Mouse (Mus musculus): ENCODE results near the gene Olfr616. TPM values are rescaled to one million over a fixed set of nuclear protein-coding genes. Genes with fewer than 3 reads are reported as not detected.

Olfr616 gene
- not detected in 2 replicates for polyA plus RNA-seq (2012; ENCODE audit: low replicate concordance)

GRCm38 (mm10) chr7:103569043-103569442 lies at the start of gene Olfr616:
Gene Olfr616 (minus strand): TSS chr7:103569143.

GRCm38 (mm10) chr7:103612434-103612833 lies 43.5 kb upstream of the Olfr616 start, which contains the start of gene Olfr620:
Gene Olfr620 (minus strand): TSS chr7:103612534.

GRCm38 (mm10) chr7:103600275-103600674 lies 31.3 kb upstream of the Olfr616 start, which contains the start of gene Olfr619:
Gene Olfr619 (plus strand): TSS chr7:103600575.

GRCm38 (mm10) chr7:103589803-103590202 lies 20.9 kb upstream of the Olfr616 start, which contains the start of gene Olfr618:
Gene Olfr618 (plus strand): TSS chr7:103590103.

GRCm38 (mm10) chr7:103572761-103573160 lies 3.8 kb upstream of the Olfr616 start, which contains the start of gene Olfr617:
Gene Olfr617 (plus strand): TSS chr7:103573061.

GRCm38 (mm10) chr7:103555779-103556178 lies 13.2 kb downstream of the Olfr616 start, which contains the start of gene Olfr615:
Gene Olfr615 (plus strand): TSS chr7:103556079.

GRCm38 (mm10) chr7:103547774-103548173 lies 21.2 kb downstream of the Olfr616 start, which contains the start of gene Olfr613:
Gene Olfr613 (plus strand): TSS chr7:103548074.

GRCm38 (mm10) chr7:103542617-103543016 lies 26.3 kb downstream of the Olfr616 start, which contains the start of gene Olfr612:
Gene Olfr612 (minus strand): TSS chr7:103542717.

GRCm38 (mm10) chr7:103520746-103521145 lies 48.2 kb downstream of the Olfr616 start, which contains the start of gene Olfr611:
Gene Olfr611 (minus strand): TSS chr7:103520846.

Other genes with a start within 250 kb of the Olfr616 start
- not detected in 2 replicates for gene Olfr598, start 245.6 kb downstream of the Olfr616 start, polyA plus RNA-seq (2012; ENCODE audit: low replicate concordance)
- not detected in 2 replicates for gene Olfr599, start 233.2 kb downstream of the Olfr616 start, polyA plus RNA-seq (2012; ENCODE audit: low replicate concordance)
- gene Olfr600, start 219.5 kb downstream of the Olfr616 start, polyA plus RNA-seq (2012; ENCODE audit: low replicate concordance) = not detected in 2 replicates
- not detected in 2 replicates for gene Olfr601, start 206.5 kb downstream of the Olfr616 start, polyA plus RNA-seq (2012; ENCODE audit: low replicate concordance)
- not detected in 2 replicates for gene Olfr603, start 183.0 kb downstream of the Olfr616 start, polyA plus RNA-seq (2012; ENCODE audit: low replicate concordance)
- not detected in 2 replicates for gene Usp17lc, start 154.1 kb downstream of the Olfr616 start, polyA plus RNA-seq (2012; ENCODE audit: low replicate concordance)
- not detected in 2 replicates for gene Olfr605, start 123.7 kb downstream of the Olfr616 start, polyA plus RNA-seq (2012; ENCODE audit: low replicate concordance)
- not detected in 2 replicates for gene Olfr606, start 120.1 kb downstream of the Olfr616 start, polyA plus RNA-seq (2012; ENCODE audit: low replicate concordance)
- gene Olfr607, start 105.0 kb downstream of the Olfr616 start, polyA plus RNA-seq (2012; ENCODE audit: low replicate concordance) = not detected in 2 replicates
- gene Olfr608, start 99.3 kb downstream of the Olfr616 start, polyA plus RNA-seq (2012; ENCODE audit: low replicate concordance) = not detected in 2 replicates
- not detected in 2 replicates for gene Olfr609, start 71.1 kb downstream of the Olfr616 start, polyA plus RNA-seq (2012; ENCODE audit: low replicate concordance)
- not detected in 2 replicates for gene Olfr610, start 57.0 kb downstream of the Olfr616 start, polyA plus RNA-seq (2012; ENCODE audit: low replicate concordance)
- gene Olfr611, start 48.3 kb downstream of the Olfr616 start, polyA plus RNA-seq (2012; ENCODE audit: low replicate concordance) = not detected in 2 replicates
- not detected in 2 replicates for gene Olfr612, start 26.4 kb downstream of the Olfr616 start, polyA plus RNA-seq (2012; ENCODE audit: low replicate concordance)
- gene Olfr613, start 21.1 kb downstream of the Olfr616 start, polyA plus RNA-seq (2012; ENCODE audit: low replicate concordance) = not detected in 2 replicates
- not detected in 2 replicates for gene Olfr615, start 13.1 kb downstream of the Olfr616 start, polyA plus RNA-seq (2012; ENCODE audit: low replicate concordance)
- gene Olfr617, start 3.9 kb upstream of the Olfr616 start, polyA plus RNA-seq (2012; ENCODE audit: low replicate concordance) = not detected in 2 replicates
- 0.15 TPM in 1 of 2 replicates, not detected in the other for gene Olfr618, start 21.0 kb upstream of the Olfr616 start, polyA plus RNA-seq (2012; ENCODE audit: low replicate concordance)
- not detected in 2 replicates for gene Olfr619, start 31.4 kb upstream of the Olfr616 start, polyA plus RNA-seq (2012; ENCODE audit: low replicate concordance)
- gene Olfr620, start 43.4 kb upstream of the Olfr616 start, polyA plus RNA-seq (2012; ENCODE audit: low replicate concordance) = not detected in 2 replicates
- gene Olfr622, start 73.6 kb upstream of the Olfr616 start, polyA plus RNA-seq (2012; ENCODE audit: low replicate concordance) = not detected in 2 replicates
- gene Olfr623, start 94.6 kb upstream of the Olfr616 start, polyA plus RNA-seq (2012; ENCODE audit: low replicate concordance) = not detected in 2 replicates
- not detected in 2 replicates for gene Olfr624, start 102.0 kb upstream of the Olfr616 start, polyA plus RNA-seq (2012; ENCODE audit: low replicate concordance)
- not detected in 2 replicates for gene Olfr625-ps1, start 113.6 kb upstream of the Olfr616 start, polyA plus RNA-seq (2012; ENCODE audit: low replicate concordance)
- not detected in 2 replicates for gene Olfr243, start 145.5 kb upstream of the Olfr616 start, polyA plus RNA-seq (2012; ENCODE audit: low replicate concordance)
- gene Olfr628, start 161.2 kb upstream of the Olfr616 start, polyA plus RNA-seq (2012; ENCODE audit: low replicate concordance) = not detected in 2 replicates
- gene Olfr629, start 175.8 kb upstream of the Olfr616 start, polyA plus RNA-seq (2012; ENCODE audit: low replicate concordance) = not detected in 2 replicates
- gene Olfr630, start 188.2 kb upstream of the Olfr616 start, polyA plus RNA-seq (2012; ENCODE audit: low replicate concordance) = not detected in 2 replicates
- not detected in 2 replicates for gene Olfr69, start 202.5 kb upstream of the Olfr616 start, polyA plus RNA-seq (2012; ENCODE audit: low replicate concordance)
- not detected in 2 replicates for gene Olfr68, start 210.6 kb upstream of the Olfr616 start, polyA plus RNA-seq (2012; ENCODE audit: low replicate concordance)
- gene Olfr67, start 222.7 kb upstream of the Olfr616 start, polyA plus RNA-seq (2012; ENCODE audit: low replicate concordance) = not detected in 2 replicates
- gene Hbb-bt, start 244.9 kb upstream of the Olfr616 start, polyA plus RNA-seq (2012; ENCODE audit: low replicate concordance) = 80.8 and 4,115 TPM in 2 replicates